Mouse (Mus musculus) heart, postnatal 25 days (tissue): ENCODE measurements at regions not wholly inside any gene's neighbourhood (a gene's known extent, or its start where the extent isn't known, plus 50 kb on each side); places are given as distances from the start of the nearest gene placed in this dataset.
A peak's percentile ranks its signal among the peaks of the same experiment; 100 is the strongest.
"Not testable (repeated sequence)": the region's sequence is repeated elsewhere in the genome, so short reads cannot be mapped to it uniquely, and the experiment has no call there.

Experiments used
- DNase-seq: peaks from one replicate; pipeline ENCODE4 v3.0.0; 2022; ENCODE audit warnings: low spot score
- intact Hi-C: fragments of 180-260 bp; cut with DNase I; formaldehyde crosslinking; loops from one replicate; pipeline ENCODE4 v1.15.1; 2025

DNA sequence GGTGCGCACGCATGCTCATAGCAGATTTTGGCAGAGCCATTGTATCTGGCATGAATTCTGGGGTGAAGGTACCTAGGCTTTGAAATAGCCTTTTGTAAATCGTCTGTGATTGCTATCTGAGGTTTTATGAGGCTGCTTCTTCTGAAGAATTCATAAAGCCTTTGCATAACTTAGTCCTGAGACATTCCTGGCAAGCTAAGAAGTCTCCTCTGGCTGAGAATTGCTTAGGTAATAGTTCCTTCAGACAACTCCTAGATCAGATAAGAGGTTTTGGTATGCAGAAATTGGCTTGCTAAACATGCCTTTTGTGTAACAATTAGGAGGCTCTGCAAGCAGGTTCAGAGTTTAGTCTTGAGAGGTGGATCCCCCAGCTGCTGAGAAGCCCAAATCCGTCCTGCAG lies 82.7 kb downstream of the Pmp22 start:
- DNase-seq = no peak
- intact Hi-C loops = loop anchor here (2.0 to 5.0 kb wide), 2 partner anchors 181 to 1756 kb away; no protein-coding TSS in a partner anchor

DNA sequence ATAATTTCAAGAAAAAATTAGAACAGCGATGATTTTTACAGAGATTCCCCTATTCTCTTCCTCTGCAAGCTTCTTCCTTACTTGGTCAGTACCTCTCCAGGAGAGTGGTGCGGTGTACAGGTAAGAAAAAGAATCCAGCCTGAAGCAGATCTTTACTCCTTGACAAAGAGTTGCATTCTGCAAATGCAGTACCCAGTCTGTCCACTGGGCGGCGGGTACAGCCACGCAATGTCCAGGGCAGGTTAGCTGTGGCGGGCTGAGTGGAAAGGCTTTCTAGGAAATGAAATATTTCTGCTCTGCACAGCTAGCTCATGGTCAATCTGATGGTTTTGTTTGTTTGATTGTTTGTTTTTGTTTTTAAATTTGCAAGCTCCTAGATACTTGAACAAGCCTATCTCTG lies 84.3 kb downstream of the Pmp22 start:
- intact Hi-C loops = loop anchor here (5.0 kb wide), 1 partner anchor 1754 kb away; no protein-coding TSS in a partner anchor

DNA sequence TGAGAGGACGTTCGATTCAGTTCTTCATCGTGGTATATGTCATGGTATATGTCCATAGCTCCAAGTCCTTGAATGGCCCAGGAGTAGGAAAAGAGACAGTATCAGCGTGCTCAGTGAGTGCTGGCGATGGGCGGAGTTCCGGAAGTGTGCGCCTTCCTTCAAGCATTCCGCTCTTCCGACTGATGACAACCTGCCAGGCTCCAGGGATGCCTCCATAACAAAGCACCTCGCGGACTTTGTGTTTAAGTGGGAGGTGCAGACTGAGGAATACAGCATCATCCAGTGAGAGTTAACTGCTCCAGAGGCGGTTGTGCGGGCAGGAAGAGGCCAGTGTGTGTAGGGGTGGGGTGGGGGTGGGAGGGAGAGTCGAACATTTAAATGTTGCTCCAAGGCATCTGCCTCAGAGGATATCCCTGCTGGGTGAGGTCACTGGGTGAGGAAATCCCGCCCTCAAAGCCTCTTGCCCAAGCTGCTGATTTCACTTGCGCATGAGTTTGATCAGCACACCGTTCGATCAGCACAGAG lies 85.2 kb downstream of the Pmp22 start:
- no peak for DNase-seq
- intact Hi-C loops = loop anchor here (5.0 kb wide), 1 partner anchor 1753 kb away; no protein-coding TSS in a partner anchor

More for the DNA sequence above, 84.3 kb downstream of the Pmp22 start:
- DNase-seq = peak; percentile 11

DNA sequence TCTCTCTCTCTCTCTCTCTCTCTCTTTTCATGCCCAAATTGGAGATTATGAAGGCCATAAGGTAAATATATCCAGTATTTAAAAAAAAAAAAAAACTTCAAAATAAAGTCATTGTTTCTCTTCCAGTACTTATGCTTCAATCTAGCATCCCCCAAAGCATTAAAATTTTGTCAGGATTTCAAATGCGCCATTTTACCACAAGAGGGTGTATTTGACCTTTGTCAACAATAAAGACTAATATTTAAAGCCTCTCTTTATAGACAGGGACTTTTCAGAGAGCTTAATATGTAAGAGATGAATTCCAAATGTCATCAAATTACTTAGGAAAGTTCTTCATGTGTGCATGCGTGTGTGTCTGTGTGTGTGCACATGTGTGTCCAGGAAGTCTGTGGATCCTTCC lies 87.2 kb downstream of the Pmp22 start:
- intact Hi-C loops = no loop called here
- DNase-seq = no peak

DNA sequence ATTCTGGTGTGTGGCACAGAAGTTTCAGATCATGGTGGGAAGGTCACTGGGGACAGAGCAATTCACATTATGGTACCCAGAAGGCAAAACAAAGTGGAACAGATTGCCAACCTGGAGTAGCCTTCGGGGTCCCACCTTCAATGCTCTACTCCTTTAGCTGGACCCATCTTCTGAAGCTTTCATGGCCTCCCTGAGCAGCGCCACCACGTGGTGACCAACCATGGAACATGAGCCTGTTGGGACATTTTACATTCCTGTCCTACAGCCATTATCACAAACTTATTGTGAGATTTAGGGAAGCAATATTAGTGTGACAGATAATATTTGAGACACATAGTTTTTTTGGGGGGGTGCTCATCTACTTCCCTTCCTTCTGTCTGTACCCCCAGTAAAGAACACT lies 88.3 kb downstream of the Pmp22 start:
- DNase-seq = no peak
- intact Hi-C loops = no loop called here

DNA sequence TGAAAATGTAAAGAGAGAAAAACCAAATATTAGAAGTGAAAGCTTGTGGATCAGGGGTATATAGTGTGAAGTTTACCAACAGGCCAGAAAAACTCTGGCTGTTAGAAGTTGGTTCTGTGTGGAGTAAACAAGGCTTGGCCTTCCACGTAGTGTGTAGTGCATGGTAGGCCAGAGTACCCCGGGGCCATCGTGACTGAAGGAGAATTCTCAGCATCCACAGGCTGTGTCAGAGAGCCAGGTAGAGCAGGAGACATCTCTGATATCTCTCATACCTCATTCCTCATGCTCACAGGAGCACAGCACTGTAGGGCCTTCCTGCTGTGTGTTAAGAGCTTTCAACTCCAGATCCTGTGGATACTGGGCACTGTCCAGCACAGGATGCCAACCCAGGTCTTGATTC lies 97.7 kb downstream of the Pmp22 start:
- intact Hi-C loops = no loop called here
- no peak for DNase-seq

DNA sequence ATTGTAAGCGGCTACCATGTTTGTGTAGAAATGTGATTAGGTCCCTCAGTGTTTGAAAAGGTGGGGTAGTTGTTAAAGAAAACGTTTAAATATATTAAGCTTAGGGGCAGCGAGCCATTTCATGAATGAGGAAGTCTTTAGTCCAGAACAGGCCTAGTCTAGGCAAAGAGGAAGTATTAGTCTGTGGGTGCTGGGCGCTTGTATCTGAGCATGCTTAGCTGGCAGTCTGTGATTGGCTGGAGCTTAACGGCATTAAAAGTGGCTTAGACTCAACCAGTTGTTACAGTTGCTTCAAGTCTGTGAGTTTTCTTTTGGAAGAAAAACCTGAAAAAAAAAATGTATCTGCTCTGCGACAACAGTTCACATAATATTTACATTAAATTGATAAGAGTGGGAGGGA lies 102.0 kb downstream of the Pmp22 start:
- DNase-seq = no peak
- intact Hi-C loops = no loop called here

DNA sequence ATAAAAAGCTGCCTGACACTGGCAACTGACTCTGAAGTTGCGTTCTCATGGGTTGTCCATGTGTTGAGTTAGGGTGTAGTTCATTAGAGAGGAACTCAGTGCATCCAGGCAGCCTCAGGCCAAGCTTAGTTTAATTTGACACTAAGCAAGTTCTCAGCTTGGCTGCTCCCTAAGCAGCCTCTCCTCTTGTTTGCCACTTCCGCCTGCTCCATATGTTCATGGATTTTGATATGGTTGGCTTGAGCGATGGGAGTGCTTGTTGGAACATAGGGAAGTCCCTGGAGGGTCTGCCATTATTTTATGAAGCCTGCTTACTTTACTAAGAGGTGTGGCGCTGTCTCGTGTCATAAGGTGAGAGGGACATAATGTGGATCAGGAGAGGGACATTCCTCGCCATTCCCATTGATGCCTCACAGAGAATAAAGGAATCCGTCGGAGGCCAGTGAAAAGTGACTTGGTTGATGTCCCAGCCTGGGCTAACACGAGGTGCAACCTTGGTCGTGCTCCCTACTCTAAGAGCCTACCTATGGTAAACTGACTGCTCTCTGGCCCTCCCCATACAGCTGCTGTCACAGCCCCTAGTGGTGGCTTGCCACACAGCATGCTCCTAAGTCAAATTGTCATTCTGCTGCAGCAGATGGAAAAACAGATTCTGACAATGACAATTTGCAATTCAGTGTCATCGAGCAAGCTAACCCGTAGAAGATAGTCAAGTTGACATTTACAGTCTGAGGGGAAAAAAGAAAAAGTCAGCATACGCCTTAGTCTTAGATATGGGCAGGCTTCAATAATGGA lies 104.6 kb downstream of the Pmp22 start:
- intact Hi-C loops = no loop called here
- no peak for DNase-seq

DNA sequence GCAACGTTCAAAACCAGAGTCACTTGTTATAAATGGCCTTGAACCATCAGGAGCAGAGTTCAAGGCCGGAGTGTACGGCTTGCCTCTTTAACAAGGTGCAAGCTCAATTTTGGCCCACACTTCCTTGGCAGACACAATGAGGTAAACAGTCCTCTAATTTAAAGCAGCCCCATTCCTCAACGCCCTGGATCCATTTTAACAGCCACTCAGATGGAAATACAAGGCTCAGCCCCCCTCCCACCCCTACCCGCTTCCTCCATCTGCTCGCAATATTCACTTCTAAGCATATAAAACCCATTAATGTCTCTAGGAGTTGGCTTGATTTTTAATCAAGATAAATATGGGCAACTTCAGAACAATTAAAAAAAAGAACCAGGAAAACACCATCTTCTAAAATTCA lies 105.7 kb downstream of the Pmp22 start:
- intact Hi-C loops = no loop called here
- DNase-seq = no peak

DNA sequence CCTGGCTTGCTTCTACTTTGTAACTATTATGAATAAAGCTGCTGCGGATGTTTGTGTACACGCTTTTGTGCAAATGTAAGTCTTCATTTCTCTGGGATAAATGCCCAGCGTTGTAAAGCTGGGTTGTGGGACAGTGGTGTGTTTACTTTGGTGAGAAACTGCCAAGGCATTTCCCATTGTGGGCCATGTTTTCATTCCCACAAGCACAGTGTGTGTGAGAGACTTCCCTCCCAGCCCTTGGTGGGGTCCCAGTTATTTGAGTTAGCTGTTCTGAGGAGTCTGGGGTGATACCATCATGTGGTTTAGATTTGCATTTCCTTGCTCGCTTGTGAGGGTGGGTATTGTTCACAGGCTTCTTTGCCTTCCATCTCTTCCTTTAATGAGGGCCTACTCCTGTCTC lies 109.9 kb downstream of the Pmp22 start:
- DNase-seq = no peak

DNA sequence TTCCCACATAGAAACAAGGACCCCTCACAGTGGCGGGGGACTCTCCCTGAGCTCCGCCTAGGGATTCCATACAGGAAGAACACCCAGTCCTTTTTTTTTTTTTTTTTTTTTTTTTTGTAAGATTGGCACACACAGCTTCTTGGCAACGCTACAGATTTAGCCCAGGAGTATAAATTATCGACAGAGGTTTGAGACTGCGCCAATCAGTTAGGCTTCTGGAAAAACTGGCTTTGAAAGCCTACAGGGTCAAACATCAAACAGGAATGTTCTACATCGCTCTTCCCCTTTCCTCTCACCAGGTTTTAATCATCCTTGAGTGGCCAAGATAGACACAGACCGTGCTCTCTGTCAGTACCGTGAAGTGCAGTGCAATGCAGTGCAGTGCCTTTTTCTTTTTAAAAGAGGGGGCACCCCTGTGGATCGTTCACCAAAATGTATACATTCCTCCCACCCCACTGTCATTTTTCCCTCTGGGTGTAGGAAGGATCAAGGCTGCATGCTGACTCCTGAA lies 115.2 kb downstream of the Pmp22 start:
- DNase-seq = no peak
- intact Hi-C loops = no loop called here

More for the DNA sequence above, 109.9 kb downstream of the Pmp22 start:
- intact Hi-C loops = no loop called here

DNA sequence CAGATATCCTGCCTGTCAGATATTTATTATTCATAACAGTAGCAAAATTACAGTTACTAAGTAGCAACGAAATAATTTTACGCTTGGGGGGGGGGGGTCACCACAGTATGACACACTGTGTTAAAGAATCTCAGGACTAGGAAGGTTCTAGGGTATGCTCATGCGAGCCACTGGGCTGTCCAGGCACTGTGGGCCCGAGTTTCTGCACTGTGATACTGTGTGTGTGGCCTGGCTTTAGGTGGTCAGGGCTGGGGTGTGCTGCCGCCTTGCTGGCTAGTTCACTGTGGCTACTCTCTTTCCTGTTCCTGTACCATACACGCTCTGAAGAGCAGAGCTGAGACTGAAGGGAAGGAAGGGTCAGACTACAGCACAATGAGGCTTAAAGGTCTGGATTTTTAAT lies 116.3 kb downstream of the Pmp22 start:
- no peak for DNase-seq
- intact Hi-C loops = no loop called here

DNA sequence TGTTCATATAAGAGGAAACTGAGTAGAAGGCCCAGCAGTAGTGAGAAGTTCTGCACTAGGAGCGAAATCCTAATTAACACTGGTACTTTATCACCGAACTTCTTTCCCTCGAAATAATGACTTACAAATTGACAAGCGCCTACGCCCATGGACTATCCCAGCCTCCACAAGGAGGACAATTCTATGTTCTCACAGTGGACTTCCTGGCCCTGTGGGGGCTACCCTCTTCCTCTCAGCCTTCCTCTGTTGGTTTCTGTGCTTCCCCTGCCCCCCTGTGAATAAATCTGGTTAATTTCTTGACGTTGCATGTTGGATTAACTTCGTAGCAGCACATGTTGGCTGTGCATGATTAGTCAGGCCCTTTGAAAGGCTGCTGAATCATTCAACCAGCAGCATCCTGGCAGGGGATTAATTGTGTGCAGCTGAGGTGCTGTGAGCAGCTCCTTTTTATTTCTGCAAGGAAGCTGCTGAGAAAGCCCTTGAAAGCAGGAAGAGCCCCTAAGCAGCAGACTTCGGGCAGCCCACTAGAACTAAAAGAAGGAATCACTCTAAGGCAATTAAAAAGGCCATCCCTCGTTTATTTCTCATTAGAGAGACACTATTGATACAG lies 117.4 kb downstream of the Pmp22 start:
- no peak for DNase-seq
- intact Hi-C loops = no loop called here

DNA sequence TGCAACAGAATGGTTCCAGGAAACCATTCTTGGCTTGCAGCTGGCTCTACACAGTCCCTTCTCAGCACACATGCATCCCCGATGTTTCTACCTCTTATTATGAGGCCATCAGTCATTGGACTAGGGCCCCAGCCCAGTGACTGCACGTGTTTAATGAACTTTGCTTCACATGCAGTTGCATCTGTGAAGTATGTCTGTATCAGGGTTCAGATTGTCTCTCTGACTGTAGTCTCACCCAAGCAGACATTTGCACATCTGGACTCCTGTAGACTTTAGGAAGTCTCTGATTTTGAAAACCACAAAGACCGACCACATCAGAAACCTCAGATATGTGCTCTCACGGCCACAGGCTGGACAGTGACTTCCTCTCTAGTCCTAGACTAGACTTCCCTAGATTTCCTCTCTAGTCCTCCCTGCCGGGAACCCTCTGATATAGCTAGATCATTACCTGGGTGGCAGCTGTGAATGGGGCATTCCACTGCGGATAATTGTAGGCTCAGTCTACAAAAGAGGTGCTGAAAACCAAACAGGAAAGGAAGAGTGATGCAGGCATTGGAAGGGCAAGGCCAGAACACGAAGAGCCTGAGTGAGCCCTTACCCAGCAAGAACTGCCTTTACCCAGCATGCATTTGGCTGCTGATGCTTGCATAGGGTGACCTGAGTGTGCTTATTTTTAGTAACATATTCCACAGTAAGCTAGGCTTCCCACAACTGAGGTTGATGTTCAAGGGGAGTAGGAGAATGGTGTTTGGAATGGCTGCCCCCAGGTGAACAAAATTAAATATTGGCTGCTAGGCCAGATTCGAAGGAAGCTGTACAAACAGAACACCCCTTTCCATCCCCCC lies 123.5 kb downstream of the Pmp22 start:
- no peak for DNase-seq
- intact Hi-C loops = no loop called here

DNA sequence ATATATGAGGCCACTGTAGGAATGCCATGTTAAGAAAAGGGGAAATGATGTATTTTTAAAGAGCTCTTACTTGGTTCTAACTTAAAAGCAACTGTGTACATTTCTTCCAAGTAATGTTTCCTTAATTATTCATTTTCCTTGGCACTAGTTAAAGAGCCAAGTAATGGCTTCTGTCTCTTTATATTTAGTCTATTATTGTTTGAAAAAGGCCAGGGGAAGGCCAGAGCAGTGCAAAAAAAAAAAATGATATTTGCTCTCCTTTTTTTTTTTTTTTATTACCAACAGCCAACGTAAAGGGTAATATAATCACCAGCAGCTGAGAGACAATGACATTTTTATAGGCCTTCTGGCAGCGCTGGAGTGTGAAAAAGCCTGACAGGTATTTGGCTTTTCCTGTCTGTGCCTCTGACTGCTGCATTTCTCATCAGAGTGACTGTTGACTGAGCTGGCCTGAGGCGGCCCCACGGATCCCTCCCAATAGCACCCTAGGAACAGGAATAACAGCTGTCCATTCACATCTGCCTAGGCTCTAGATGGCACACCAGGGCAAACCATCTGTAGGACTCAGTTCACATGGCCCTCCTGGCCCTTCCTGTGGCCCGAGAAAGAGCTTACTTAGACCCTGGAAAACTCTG lies 124.3 kb downstream of the Pmp22 start:
- no peak for DNase-seq
- intact Hi-C loops = no loop called here

DNA sequence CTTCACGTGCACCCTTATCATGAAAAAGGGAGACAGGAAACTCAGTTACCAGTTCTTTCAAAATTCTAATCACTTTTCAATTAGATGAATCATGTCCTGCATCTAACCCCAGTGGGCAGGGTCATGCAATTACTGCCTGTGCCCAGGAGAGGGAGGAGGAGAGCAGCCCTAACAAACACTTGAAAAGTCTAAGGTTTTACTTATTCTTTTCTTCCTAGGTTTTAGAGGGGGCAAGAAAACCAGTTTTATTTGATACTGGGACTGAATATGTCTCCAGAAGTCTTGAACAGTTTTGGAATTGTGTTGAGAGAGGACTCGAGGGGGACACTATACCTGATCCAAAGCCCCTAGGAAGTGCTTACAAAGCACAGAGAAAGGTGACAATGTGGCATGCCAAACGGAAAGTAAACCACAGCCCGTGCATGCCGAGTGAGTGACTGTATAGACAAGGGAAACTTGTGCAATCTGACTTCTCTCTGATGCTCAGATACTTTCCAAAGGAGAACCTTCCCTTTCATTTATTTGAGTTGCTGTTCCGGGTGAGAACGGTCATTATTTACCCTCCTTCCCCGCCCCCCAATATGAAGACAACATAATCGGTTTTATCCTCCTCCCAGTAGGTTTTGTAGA lies 135.8 kb downstream of the Pmp22 start:
- no peak for DNase-seq
- intact Hi-C loops = loop anchor here (5.0 kb wide), 1 partner anchor 128 kb away; no protein-coding TSS in a partner anchor

DNA sequence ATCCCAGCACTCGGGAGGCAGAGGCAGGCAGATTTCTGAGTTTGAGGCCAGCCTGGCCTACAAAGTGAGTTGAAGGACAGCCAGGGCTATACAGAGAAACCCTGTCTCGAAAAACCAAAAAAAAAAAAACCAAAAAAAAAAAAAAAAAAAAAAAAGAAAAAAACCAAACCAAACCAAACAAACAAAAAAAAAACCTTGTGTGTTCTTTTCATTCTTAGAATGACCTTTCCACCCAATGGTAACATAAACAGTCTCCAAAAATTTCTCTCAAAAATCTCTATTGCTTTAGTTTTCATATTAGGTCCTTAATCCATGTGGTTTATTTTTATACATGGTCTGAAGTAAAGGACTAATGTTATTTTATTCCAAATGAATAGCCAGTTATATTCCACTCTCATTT lies 137.5 kb downstream of the Pmp22 start:
- intact Hi-C loops = not testable (repeated sequence)

DNA sequence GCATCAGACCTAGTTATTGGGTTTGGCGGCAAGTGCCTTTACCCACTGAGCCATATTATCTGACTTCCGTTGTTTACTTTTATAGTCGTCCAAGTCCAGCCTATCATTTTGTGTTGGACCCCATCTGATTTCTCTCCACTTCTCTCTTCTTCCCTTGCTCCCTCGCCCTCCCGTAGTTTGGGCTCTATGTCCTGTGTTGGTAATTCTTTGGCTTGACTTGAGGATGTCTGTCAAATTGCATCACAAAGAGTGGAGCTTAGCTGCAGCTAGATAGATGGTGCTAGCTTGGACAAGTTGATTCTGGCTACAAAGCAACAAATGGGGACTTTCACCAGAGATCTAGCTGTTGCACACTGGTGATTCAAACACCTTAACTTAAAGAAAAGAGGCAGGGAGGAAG lies 147.9 kb downstream of the Pmp22 start:
- DNase-seq = no peak
- intact Hi-C loops = no loop called here

More for the DNA sequence above, 137.5 kb downstream of the Pmp22 start:
- not testable (repeated sequence) for DNase-seq

DNA sequence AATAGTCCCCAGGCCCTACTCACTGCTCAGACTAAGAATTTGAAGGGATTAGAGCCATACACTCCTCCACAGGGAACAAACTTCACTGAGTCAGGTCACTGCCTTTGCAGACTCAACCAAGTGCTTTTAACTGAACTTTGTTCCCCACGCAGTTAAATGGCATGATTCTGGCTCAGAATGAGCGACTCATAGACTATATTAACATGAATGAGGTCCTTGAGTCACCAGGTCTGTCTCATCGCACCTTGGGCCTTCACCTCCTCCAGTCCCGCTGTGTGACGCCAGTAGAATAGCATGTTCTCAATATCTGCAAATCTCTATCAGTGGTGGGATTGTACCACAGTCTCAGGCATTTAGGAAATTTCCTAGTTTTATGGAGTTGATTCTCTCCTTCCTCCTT lies 153.1 kb downstream of the Pmp22 start:
- intact Hi-C loops = no loop called here
- no peak for DNase-seq
